Mouse (Mus musculus) ovary, postnatal 10 days (tissue): ENCODE measurements around the gene Serpina7.

Experiments used
- DNase-seq: peaks from one replicate; pipeline ENCODE4 v3.0.0; 2022; ENCODE audit warnings: low spot score

Gene Serpina7

DNA sequence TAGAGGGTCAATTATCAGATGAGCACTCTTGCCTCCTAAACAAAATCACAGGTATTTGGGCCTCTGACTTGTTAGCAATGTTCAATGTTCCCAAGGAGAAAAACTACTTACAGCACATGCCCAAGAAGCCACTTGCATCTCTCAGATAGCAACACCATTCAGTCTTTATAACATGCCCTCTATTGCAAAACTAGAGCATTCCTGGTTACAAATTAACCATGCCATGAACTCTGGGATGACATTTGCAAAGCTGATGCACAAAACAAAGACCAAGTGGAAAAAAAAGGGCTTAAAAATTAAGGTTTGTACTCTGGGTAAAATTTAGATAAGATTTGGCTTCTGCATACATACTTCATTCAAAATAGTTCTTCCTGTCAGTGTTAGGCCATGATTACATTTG is at the start of gene Serpina7:
Gene Serpina7, minus strand, starts transcription at position 160 of the 400 bp plus-strand sequence.
- no peak for DNase-seq

DNA sequence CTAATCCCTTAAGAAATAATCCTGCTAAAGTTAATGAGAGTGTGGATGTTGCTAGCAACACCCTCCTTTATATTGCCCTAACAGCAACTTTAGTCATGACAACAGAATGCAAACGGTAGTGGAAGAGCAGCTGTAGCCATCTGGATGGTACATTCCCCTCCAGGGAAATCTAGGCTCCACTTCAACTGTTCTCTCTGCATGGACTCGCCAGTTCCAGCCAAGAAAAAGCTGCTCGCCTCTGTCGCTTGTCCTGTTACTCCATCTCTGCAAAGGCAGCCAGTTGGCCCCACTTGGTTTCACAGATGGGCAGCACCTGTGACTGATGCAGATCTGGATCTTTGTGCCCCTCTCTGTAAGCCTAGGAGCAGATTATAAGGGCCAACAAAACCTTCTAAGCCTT is 49.0 kb upstream of the Serpina7 start:
- DNase-seq = no peak

DNA sequence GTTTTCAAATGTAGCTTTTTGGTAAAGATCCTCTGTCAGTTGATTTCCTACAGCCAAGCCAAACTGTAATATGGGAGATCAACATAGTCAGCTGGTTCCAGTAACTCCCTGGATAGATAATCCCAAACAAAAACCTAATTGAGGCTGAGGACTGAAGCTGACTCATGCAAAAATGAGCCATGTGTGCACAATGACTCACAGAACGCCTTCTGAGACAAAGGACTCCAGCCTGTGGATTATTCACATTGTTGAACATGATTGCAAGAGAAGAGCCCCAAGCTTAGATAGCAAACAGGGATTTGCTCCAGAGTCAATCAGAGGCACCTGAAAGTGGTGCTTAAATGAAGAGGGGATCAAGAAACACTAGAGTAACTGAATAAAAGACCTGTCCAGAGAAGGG is 12.2 kb upstream of the Serpina7 start:
- DNase-seq = no peak

DNA sequence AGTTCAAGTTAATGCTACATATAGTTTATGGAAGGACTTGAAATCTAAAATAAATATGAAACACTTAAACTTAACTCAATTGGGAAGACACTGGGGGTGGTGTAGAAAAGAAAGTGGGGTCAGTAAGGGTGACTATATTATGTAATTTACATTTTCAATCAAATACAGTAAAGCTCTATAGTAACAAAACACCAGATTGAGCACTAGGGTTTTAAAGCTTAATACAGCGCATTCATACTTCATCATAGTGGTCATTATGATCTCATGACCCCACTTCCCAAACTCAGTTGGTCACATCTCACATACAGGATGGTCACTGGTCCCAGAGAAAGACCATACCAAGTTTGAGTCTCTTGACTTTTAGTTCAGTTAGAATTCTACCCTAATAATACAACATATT is 907 bp upstream of the Serpina7 start, which contains the start of gene 4930513O06Rik:
Gene 4930513O06Rik, plus strand, starts transcription at position 301 of the 400 bp plus-strand sequence.
- no peak for DNase-seq

DNA sequence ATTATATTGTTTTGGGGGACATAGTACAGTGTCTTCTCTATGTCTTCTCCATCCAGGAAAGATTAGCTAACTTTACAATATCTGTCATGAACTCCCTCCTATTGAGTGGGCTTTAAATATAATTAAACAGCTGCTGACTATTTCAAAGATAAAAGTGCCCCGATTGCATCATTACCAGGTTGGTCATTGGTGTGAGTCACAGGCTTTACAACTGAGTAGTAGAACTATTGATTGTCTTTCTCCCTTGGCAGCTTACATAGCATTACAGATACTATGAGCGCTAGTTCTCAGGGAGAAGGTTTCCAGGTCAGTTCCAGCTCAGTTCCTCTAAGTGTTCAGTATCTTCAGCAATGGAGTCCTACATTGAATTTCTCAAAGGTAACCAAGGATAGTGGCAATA is 6.5 kb downstream of the Serpina7 start:
- DNase-seq = no peak

DNA sequence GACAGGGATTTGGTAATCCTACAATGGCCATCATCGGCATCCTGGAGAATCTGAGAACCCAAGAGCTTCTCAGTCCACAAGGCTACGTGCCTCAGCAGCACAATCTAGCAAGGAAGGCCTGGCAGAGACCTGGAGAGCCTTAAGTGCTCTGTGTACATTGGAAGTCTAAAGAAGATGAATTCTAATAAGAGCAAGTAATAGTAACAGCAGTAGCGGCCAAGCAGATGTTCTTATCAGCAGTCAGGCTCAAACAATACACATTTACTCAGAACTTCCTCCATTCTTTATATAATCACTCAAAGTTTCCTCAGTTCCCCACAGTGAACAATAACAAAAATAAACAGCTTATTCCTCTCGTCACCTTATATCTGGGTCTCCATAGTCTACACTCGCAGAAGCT is 21.0 kb downstream of the Serpina7 start:
- DNase-seq = no peak

DNA sequence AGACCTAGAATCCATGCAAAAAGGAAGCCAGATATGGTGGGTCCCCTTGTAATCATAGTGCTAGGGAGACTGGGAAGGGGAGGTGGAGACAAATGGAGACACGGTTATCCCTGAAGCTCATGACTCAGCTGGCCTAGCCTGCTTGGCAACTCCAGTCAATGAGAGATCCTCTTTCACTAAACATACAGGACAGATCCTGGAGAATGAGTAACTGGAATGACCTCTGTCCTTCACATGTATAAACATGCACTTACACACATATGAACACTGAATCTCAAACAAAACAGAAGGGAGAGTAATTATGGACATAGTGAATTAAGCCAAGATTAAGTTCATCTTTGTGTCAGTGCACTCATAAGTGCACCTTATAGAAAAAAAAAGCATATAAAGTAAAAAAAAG is 31.9 kb downstream of the Serpina7 start:
- no peak for DNase-seq

DNA sequence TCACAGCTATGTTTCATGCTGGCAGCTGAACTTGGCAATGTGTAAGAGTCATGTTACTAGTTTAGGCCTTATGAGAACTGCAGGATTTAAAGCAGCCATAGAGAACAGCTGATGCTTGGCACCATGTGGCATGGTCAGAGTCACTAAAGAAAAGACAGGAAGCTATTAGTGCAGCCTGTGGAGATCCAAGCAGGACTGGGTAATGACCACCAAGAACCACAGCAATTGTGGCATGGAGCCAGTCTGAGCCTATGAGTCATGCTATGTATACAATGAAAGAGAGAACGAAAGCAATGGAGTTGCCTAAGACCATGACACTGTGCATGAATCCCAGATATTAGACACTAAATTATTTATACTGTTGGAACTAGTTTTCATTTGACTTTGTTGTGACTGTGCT is 33.1 kb downstream of the Serpina7 start:
- DNase-seq = no peak

DNA sequence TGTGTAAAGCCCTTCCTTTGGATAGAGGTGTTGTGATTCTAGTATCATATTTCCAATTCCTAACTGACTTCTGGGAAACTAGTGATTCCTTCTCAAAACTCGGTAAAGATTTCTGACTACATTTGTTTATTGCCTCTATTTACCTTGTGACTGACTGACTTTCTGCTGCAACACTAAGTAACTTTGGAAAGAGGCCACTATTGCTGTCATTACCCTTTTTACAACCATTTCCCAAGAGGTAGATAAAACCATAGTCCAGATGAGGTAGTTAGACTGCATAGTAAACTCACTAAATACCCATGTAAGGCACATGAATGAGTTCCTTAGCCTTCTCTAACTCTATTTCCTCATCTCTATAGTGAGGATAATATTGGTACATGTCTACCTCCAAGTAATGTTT is 43.9 kb downstream of the Serpina7 start:
- DNase-seq = no peak

DNA sequence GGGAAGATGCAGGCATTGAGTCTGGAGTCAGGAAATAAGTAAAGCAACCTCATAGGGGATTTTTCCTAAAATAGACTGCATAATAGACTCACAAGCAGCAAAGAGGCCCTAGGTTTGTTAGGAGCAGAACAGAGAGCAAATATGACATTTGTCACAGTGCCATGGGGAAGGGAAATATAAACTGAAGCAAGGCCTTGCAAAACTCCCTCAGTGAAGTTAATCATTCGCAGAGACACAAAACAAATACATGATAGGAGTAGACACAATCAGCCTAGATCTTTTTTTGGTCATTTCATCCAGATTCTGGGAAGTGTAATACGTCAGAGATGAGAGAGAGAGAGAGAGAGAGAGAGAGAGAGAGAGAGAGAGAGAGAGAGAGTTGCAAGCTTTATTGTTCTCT is 45.7 kb downstream of the Serpina7 start:
- DNase-seq = no peak

DNA sequence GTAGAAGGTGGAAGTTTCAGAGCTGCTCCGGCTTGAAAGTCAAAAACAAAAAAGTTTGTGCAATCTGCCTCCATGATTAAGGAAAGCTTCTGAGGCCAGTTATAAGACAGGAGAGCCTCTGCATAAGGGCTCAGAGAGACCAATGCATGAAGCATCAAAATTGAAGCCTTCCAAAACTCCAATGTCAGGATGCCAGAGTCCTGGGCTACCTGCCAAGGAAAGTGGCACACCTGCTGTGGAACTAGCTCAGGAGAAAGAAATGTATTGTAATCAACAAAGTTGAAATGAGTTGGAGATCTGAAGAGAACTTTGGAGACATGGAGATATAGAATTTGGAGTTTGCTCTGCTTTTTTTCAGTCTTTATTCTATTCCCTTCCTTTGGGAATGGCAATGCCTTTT is 47.4 kb downstream of the Serpina7 start:
- DNase-seq = no peak
